Mouse (Mus musculus) kidney, adult 8-10 months (tissue): ENCODE data around the gene Erc2.

Source experiments
- DNase-seq, 2 experiments: peaks; one replicate each; pipeline ENCODE4 v3.0.0; 2022

The Erc2 gene

DNA sequence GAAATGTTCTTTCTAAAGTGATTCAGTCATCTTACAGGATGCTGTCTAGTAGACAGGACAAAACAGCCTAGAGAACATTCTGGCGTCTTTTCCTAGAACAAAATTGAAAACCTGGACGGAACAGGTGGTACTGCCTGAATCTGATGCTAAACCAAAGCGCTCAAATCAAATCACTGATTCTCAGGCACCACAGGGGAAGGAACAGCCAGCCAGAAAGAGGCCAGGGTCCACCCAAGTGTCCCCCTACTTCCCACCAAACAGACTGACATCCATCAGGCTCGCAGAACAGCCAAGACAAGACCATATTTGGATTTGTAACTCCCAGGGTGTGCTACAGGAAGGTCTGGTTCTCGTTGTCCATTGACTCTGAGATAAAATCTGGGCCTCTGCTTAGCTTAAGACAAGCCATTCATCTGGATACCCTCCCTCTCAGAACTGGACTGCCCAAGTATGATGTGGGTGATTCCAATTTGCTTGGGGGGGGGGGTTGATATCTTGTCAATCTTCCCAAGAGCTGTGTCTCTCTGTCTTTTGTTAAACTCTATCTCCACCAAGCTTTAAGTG, 783.1 kb downstream of the Erc2 start:
- no peak for DNase-seq

DNA sequence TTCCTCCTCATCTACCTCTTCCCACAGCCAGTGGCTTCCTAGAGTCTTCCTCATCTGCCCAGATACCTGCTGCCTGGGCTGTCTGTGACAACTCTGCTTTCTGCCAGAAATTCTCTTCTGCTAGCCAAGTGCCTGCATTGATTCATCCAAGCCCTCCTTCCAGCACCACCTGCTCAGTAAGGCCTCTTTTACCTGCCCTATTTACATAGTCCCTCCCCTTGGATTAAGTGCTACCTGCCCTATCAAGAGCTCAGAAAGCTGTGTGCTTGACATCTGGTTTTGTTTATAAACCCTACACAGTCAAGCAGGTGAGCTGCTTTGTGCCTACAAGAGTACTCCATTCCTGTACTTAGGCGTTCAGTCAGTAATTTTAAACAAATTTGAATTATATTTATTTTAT, 787.2 kb downstream of the Erc2 start:
- DNase-seq, result no peak

DNA sequence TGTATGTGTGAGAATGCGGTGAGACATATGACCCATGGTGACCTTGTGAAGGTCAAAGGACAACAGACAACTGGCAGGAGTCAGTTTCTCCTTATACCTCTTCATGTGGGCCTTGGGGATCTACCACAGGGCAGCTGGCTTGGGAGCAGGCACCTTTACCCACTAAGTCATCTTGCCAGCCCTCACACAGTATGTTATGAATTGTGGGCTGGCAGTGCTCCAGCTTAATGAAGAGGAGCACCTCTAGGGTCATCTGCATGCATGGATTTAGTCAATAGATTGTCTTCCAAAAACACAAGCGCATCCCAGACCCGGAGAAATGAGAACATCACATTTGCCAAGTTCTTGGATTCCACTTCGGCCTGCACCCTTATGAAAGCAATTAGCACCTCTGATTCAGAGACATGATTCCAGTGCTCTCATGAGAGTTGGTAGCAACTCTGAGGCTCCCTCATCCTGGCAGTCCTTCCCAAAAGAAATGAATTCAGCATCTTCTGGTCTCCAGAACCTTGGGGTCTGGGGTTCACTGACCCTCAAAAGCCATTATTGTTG, 787.6 kb downstream of the Erc2 start:
- DNase-seq, result no peak

DNA sequence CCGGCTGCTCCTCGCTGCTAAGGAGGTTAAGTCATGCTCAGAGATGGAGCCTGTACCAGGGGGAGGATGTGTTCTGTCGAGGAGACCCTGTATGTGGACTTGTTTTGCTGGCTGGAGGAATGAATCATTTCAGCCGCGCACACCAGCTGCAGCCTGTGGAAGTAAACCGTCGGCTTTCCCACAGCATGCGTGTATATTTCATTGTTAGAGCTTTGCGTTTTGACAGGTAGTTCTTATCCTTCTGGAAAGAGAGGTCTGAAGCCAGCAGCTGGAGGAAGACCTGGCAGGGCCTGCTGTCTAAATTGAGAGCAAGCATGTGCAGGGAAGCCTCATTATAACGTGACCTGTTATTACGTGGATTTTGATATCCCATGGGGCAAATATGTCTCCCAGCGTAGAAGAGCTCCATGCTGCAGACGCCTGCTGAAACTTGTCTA, 788.6 kb downstream of the Erc2 start:
- no peak for DNase-seq

DNA sequence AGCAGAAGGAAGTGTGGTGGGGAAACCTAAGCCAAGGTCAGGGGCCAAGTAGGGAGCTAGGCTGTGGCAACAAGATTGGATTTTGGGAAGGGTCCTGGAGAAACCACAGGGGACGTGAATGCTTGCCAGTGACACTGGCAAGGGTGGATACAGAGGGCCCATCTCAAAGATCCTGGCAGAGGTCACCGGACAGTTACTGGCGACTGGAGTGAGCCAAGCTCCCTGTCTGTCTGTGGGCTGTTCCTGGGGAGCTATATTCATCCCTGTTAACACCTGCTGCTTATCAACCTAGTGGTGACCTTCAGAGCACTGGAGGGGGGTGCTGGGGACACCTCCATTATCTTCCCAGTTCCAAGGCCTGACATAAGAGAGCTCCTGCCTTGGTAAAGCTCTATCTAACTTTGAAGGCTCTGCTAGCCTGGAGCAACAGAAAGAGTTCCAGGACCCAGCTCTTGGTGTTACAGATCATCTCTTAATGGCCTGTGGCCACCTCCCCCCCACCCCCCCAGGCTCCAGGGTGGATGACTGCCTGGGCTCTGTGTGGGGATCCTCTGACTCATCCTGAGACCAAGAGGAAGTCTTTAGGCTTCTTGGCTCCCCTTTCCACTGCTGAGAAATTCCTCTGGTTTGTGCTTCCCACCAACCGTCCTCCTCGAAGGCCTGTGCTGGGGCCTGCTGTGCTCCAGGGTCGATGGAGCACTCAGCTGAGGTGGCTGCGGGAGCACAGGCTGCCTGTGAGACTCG, 790.2 kb downstream of the Erc2 start:
- no peak for DNase-seq

DNA sequence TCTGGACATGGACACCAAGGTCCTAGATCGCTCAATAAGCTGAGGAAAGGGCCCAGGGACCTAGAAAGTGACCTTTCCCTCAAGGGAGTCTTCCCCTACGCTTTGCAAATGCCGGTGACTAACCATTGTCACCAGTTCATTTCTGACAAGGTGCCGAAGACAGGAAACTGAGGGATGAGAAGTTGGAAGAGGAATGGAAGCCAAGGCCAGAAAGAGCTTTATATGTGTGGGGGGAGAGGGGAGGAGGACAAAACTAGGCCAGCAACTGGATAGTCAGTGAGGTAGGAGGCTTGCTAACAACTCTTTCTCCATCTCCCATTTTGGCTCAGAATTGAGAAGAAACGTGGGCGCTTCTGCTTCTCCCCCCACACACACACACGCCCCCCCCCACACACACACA, 791.3 kb downstream of the Erc2 start:
- DNase-seq, result no peak

DNA sequence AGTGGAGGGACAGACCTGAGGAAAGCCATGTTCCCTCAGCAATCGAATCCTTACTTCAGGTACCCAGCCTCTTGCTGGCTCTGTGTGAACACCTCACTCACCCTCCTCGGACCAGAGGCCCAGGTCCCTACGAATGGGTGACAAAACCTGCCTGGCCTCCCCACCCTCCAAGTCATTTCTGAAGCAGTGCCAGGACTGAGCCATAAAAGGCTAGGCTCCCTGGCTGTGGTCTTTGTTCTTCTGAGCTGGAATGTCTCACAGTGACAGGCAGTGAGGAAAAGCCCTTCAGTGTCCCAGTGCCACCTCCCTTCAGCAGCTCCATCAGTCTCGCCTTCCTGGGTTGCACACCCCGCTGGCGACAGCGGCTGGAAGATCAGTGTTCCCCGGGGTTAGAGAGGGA, 794.8 kb downstream of the Erc2 start:
- no peak for DNase-seq

DNA sequence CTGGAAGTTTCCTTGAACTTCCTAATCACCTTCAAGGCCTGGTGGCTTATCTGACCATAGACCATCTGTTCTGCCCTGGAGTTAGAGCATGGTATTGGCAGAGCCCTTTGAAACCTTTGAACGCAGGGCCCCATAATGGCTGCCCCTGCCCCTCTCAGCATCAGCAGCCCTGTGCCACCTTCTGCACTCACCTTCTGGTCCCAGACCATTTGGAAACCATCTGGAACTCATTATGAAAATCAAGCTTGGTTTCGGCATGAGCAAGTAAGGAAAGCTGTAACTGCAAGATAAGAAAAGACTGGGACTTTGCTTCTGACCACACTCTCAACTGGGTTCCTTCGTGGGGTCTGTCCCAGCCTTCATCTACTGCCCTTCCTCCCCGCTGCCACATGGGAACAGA, 796.3 kb downstream of the Erc2 start:
- DNase-seq, result no peak

DNA sequence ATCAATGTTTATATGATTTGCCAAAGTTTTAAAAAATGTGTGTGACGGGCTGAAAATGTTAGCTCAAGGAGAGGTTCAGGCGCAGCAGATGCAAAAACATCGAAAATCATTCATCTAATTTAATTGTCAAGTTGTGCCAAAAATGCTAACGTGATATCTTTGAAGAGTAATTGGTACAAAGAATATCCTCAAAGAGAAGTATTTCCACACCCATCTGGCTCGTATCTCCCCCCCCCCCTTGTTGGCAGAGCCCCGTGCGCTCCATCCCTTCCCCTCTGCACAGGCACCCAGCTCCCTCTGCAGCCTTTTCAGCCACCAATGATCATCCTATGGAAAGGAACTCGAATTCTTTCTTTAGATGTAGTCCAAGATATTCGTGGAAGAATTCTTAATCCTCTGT, 797.0 kb downstream of the Erc2 start:
- no peak for DNase-seq

DNA sequence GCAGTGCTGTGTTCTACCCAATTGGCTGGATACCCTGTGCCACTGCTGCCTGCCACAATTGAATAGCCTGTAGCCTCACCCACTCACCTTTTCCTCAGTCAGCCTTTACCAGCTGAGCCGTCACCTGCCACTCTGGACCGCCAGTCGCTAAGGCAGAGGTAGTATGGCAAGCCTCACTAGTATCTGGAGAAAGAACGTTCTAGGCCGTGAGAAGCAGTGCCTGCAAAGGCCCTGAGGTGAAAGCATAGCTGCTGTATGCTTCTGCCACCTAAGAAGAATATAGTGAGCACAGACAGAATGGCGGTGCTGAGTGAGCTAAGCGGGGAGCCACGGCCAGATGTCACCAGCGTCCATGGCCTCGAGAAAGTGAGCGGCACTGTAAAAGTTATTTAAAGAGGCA, 798.4 kb downstream of the Erc2 start:
- no peak for DNase-seq

DNA sequence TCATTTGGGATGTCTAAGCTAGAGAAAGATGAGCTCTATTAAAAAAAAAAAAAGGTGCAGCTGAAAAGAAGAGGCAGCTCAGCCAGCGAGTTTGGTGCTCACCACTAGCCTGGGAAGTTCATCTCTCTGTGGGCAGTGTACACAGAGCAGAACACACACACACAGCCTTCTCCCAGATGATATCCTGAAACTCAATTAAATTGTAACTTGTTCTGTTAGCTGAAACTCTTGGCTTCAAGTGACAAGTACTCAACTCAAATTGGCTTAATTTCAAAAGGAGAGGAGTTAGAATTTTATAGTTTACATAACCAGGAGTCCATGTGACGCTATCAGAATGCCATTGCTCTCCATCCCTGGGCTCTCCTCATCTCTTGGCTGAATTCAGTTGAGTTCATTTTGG, 804.4 kb downstream of the Erc2 start:
- DNase-seq, result peak in 1 of 2 experiments; percentile 28

DNA sequence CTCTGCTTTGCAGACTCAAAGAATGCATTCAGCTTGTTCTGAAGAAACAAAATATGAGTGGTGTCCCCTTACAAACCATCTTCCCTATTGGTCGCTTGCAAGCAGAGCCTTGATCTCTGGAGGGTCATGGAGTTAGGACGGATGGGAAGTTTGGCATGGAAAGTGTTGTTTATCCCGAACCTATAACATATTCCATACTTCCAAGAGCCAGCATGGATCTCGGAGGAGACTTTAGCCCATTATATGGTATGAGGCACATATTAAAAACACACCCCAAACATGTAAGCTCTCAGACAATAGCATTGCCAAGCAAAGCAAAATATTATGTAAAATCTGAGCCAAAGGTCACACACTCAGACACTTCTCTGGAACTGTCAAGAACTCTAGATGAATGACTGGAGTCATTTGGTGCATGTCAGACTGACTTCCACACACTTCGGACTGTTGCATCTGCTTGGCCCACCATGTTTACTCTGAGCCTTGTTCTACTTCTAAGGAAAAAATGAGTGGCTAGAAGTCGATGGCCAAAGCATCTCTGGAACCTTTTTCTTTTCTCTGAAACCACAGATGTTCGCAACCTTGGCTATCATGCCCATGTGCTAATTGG, 809.6 kb downstream of the Erc2 start:
- no peak for DNase-seq

DNA sequence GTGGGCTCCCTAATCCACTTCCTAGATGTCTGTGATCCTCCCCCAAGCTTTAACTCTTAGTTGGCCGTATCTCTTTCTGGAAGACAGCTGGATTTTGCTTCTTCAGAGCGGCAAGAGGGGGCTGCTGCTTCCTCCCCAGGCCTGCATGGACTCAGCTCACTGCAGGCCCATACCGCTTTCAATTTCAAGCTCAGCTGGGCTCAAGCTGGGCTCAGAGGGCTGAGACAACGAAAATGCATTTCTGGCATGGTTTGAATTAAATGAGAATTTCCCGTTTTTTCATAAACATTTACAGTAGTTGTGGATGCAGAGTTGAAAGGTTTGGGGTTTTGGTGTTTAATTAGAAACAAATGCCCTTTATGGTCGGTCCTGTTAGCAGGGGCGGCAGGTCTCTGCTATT, 812.8 kb downstream of the Erc2 start:
- DNase-seq, result no peak

DNA sequence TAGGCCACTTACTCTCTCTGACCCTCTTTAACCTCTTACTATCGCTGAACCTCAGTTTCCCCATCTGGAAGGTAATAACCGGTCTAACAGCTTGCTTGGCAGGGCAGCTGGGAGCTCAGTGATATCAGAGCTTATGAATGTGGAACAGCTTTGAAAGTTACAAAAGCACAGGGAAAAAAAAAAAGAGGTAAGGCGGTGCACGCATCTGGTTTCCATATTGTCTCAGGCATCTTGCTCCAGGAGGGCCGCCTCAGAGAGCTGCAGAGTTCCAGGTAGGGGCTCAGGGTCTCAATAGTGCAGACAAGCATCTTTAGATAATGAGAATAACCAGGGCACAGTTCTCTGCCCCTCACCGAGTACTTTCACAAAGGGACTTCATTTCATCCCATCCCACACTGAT, 816.9 kb downstream of the Erc2 start:
- DNase-seq, result no peak

DNA sequence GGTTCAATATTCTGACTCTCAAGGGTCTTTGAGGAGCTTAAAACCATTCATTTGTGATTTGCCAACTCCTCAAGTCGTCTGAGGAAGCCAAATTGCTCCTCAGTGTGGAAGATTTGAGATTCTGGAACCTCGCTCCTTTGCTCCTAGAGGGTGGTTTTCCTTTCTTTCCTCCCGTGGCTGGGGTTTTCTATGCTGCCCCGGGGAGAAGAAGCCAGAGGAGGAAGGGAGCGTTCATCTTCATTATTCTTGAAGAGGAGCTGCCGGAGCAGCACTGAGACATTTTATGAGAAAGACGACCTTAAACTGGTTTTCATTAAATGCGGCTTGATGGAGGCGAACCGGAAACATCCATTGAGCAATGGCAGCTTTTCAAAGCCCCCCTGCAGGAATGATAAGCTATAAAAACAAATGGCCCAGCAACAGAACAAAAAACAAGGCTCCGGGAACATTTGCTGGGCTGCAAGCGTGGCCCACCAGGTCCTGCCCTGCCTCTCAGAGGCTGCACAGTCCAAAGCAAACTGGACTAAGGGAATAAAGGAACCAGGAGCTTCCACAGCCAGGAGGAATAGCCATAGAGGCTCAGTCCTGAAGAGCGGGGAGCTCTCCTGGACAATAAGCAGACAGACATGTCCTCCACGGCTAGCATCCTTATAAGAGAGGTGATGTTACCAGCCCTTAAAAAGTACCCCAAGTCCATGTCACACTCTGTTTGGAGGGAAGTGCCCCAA, 819.2 kb downstream of the Erc2 start:
- no peak for DNase-seq

DNA sequence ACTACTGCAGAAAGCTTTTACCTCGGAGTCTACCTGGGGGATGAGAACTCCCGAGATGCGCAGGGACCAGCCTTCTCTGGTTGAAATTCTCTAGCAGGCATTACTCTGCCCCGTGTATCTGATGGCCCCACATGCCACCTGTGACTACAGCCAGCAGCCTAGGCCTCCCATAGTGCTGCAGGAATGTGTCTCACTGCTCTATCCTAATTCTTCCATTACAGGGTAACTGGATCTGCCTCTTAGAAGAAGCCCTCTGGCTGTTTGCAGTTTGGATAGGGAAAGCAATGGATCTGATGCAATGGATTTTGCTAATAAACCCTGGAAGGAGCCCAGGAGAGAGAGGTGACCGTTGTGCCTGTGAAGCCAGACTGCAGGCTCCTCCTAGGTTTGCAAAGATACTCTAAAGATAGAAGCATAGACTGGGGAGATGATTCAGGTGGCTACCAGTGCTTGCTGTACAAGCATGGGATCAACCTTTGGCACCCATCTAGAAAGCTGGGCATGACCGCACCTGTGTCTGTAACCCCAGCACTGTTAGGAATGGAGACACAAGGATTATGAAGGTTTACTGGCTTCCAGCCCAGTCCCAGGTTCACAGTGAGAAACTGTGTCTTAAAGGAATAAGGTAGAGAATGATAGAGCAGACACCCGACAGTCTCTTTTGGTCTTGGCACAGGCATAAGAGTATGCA, 821.2 kb downstream of the Erc2 start:
- DNase-seq, result peak in 1 of 2 experiments; percentile 23

DNA sequence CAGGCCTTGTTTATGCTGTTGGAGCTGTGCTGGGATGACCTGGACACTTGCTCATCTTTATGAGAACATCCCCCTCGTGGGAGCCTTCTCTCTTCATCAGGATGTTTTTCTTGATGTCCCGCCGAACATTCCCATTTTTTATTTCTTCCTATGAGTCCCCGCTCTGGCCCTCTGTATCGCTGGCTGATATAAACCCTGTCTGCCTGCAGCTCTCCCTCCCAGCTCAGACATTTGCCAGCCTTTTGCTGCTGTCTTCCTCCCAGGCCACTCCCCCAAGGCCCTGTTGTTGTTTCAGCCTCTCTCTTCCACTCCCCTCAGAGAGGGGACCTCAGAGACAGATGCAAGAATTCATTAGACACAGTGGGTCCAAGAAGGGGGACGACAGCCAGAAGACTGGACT, 823.5 kb downstream of the Erc2 start:
- DNase-seq, result no peak

DNA sequence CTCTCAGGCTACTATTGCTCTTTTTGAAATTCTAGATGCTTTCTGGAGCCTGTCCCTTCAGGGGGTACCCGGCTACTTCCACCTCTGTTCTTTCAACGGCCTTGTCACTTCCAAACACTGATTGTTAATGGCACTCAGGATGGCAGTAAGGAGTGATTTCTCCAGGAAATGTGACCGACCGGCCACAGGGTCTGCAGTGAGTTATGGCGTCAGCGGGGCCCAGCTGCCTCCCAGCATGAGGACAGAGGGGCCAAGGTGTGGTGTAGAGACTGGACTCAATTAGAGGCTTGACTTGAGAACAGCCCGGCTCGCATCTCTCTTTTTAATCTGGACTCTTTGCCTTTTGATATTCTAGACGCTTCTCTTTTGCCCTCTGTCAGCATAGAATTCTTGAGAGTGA, 829.5 kb downstream of the Erc2 start:
- no peak for DNase-seq

DNA sequence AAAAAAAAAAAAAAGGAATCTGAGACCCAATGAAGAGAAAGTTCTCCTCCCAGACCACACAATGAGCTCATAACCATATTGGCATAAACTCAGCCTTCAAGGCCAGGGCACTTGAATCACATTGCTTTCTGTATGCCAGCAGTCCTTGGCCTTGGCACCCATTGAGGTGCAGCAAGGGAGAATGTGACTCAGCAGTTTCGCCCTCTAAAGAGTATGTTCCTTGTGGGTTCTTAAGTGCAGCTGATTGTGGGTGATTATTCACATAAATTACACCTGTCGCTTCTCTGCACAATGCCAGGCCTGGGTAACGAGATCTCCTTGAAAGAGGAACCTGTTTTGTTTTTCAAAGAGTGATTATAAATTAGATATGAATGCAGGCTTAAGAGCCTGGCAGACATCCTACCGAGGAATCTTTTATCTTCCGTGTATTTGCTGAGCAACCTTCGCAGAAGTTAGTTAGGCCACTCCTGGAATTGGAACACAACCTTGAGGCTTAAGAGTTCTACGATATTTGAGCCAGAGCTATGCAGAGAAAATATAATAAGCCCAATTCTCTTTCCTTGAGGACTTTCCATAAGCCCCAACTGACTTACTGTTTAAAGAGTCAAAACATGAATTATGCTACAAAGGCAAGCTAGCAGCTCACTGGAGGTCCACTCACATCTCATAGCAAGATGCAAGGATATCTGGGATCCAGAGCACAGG, 834.3 kb downstream of the Erc2 start:
- DNase-seq, result peak; percentile 32 to 33

DNA sequence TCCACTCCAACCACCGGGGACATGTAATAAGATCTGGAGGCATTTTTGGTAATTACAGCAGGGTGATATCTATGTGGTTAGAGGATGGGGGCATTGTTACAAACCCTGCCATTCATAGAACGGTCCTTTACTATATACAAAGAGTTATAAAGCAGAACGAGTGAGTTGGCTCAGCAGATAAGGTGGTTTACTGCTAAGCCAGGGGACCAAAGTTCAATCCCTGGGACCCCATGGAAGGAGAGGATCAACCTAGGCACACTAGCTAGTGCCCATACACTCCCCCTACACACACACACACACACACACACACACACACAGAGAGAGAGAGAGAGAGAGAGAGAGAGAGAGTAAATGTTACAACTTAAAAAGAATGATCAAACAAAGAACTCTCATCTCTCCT, 835.2 kb downstream of the Erc2 start:
- no peak for DNase-seq

DNA sequence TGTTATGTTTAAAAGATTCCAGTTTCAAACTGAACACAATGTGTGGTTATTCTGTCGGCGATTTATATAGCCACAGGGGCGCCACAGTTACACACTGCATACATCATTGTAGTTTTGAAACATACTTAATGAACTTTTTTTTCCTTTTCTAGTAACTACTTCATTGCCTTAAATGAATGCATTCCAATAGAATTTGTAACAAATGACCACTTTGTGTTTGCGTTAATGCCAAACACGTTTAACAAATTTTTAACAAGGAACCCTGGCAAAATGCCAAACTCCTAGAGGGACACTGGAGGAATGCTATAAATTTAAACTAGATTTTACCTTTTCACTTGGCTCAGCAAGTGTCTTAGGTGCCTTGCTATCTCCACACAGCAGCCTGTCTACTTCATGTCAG, 845.7 kb downstream of the Erc2 start:
- peak in 1 of 2 experiments; percentile 46 for DNase-seq

DNA sequence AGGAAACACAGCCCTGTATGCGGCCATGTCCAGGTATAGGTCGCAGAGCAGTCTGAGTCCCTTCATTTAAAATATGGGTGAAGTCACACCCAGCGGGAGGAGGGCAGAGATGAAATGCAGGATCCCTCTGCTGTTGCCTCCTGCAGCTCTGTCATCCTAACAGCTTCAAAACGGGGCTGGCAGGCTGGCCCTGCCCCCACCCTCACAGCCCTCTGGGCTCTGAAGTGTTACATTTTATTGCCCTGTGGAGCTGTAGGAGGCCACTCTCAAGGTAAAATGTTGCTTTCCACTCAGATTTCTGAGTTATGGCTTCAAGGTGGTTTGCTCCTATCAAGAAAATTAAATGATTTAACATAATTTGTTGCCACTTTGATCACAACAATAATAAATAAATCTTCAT, 847.5 kb downstream of the Erc2 start:
- DNase-seq, result no peak
